Mouse (Mus musculus) cerebral cortex, adult 2 months (tissue): ENCODE measurements around the gene Zc3h18.

ENCODE experiments used
- WGBS: fragments of 180-500 bp; shearing (Covaris S2); methylation state at CpG from one replicate; pipeline ENCODE4 v1.1.7; 2018; 5-methylcytosine and 5-hydroxymethylcytosine counted together

Gene Zc3h18

DNA sequence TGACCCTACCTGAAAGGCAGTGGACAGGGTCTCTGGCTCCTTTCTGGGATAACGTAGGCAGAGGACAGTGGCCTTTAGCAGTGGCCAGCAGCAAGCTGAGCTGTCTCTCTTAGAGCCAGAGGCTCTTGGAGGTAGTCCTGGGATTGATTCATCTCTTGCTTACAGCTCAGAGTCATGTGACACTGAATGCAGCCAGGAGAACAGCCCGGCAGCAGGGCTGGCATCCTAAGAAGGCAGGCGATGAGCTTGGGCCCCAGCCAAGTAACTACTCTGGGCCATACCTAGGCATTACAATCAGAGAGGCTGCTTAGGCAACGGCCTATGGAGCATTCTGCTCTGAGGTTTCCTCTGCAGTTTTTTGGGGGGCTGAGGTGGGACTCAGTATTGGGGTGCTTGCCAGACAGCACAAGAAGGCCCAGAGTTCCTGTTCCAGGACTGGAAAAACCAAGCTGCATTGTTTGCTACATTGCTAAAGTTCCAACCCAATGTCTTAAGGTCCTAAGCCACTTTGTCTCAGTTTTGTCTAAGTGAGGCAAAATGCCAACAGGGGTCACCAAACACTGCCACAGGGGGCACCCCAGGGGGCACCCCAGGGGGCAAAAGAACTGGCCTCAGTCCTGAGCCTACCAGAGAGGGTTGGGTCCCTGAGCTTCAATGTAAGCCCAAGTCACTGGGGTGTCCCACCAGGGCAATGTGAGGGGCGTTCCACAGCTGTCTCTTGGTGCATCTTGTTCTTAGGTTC is 28.4 kb upstream of the Zc3h18 start:
- WGBS: 35% methylated on average over 5 of the region's 5 CpGs

DNA sequence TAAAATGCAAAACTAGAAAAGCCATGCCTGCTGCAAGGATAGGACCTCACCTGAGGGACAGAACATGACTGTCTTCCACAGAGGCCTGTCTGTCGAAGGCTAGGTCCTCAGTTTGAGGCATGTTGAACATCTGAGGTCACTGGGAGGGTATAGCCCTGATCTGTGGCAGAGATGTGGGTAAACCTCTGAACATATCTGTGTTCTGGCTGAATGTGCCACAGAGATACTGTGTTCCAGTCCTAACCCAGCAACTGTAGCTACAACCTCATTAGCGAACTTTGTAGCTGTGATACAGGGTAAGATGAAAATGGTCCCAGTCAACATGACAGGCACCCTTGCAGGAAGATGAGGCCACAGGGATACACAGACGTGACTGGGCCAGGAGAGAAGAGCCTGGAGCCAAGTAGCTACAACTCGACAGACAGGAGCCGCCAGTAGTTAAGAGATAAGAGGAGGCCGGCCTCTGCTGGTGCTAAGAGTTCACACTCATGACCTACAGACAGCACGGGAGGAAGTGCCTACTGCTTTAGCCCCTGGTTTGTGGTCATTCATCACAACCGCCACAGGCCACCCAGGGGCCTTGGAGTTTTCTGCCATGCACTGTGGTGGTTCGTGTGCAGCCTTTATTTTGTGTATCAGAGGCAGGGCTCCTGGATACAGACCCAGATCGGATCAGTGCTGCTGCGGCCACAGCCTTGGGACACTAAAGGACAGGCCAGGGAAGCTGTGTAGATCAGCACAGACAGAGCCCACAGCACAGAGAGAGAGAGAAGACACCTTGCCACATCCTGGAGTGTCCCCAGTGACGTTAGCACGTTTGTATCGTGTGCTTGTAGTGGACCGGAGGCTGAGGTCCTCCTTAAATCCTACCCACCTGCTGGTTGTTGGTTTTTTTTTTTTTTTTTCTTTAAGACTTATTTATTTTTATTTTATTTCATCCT is 26.8 kb upstream of the Zc3h18 start:
- 74% methylated on average over 15 of the region's 15 CpGs for WGBS

DNA sequence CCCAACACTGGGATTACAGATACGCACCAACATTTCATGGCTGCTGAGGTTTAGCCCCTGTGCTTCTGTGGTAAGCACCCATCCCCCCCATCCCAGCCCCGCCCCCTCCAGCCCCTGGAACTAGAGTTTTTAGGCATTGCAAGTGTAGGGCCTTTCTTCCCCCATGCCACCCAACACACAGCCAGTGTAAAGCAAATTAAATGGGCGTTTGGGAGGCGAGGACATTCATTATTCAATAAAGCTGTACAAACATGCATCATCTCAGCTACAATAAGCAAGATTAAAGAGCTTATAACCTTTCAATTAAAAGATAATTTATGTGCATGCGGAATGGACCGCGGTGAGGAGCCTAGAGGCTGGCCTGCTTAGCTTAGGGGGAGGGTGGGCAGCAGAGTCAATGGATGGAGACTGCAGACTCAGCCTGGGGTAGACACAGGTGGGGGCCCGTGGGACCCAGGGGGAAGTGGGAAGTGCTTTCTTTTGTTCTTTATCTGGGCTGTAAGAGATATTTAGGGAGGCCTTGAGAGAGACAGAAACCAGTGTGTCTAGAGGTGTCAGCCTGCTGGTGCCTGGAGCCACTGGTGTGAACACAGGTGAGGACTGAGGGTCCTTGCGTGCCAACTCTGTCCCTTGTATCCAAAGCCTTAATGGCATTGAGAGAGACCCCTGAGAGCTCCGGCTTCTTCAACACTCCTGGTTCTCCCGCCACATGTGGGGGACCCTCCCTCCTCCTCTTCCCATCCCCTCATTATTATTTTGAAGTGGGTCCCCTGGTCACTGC is 25.9 kb upstream of the Zc3h18 start:
- 60% methylated on average over 11 of the region's 11 CpGs for WGBS

DNA sequence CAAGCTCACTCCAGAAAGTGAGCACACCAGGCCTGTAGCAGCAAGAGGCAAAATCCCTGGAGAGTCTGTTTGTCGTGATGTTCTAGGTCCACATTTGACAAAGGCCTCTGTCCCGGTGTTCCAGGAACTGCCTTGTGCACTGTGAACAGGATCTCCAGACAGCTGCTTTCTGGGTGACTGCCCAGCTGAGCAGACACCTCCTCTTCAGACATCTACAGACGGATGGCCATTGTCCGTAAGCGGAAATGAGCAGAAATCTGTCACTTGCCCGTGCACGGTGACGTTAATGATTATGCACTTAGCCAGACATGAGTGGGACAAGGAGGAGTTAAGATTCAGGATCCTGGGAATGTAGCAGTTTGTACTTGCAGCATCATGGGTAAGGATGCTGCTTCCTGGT is 22.3 kb upstream of the Zc3h18 start:
- WGBS: 61% methylated on average over 8 of the region's 8 CpGs

DNA sequence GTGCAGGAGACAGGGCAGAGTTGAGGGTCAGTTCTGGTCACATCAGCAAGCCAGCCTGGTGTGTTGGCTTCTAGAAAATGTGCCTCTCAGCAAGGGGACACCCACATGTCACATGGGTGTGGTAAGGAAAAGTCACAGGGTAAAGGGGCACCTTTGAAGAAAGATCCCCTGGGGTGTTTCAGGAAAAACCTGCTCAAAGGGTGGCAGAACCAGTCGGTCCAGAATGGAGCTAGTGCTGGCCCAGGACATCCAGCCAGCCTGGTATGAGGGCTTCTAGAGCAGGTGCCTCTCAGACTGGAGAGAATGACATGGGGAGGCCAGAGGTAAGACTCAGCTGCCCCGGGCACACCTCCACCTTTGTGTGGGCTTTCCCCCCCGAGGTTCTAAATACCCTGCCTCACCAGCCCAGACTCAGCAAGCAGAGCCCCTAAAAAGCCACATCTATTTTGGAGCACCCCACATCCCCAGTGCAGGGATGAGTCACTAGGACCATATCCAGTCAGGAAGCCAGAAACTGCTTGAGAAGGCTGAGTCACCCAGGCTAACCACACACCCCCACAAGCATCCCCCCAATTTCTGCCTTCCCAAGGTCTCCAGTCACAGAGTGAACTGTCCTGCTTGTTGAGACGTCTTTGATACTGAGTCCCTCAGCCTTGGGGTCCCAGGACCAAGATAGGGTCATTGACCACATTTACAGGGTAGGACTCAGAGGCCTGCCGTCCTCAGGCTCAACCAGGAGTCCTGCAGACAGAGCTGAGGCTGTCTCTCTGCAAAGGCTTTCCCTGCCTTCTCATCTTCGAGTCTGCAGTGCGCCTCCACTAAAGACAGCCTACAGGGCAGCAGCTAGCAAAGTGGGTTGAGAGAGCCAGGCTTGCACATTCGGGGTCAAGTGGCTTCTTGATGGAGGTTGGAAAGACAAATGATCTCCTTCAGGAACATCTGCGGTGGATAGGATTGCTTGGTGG is 20.5 kb upstream of the Zc3h18 start:
- 45% methylated on average over 9 of the region's 9 CpGs for WGBS

DNA sequence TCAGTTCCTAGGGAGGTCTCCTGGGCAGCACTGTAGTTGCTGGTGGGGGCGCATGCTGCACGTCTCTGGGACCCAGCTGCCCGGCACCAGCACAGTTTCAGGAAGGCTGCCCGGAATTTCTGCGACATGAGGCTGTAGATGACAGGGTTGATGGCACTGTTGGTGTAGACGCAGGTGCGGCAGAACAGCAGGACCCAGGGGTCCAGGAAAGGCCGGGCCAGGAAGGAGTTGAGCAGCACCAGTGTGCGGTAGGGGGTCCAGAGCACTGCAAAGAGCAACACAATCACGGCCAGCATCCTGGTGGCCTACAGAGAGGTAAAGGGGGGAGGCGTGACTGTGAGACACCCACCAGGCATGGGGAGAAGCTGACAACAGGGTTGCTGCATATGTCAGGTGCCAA is 19.2 kb upstream of the Zc3h18 start:
- 70% methylated on average over 11 of the region's 11 CpGs for WGBS

DNA sequence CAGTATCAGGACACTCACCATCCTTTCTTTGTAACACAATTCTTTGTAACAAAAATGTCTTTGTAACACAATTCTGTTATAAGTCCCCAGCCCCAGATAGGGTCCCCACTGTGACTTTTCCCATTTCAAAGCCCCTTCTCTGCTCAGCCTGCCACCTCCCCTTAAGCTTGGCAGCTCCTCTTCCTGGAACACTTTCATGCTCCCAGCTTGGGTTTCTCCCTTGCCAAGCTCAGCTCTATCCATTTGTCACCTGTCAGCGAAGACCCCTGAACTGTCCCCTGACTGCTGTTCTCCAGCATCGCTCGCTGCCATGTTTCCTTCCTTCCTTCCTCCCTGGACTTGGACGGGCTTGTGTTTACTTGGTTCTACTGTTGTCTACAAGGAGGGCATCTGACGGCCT is 18.8 kb upstream of the Zc3h18 start:
- 69% methylated on average over 5 of the region's 5 CpGs for WGBS

DNA sequence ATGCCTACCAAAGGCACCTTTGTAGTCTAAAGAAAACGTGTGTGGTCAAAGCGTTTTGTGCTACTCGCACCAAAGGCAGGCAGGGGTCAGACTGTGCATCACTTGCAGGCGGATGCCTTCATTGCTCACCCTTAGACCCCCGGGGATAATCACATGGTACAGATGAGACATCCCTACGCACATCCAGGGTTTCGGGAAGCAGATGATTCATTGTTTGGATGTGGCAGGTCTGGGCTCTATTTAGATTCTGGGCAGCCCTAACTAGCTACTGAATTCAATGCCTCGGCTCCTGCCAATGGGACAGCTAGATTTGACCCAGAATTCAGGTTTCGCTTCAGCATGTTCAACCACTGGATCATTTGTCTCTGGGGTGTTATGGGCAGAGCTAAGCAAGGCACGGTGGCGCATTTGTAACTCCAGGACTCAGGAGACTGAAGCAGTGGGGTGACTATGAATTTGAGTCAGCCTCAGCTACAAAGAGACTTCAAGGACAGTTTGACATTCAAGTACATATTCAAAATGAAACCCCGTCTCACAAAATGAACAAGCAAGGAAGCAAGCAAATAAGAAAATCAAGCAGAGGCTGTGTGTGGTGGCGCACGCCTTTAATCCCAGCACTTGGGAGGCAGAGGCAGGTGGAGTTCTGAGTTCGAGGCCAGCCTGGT is 17.2 kb upstream of the Zc3h18 start:
- 62% methylated on average over 15 of the region's 15 CpGs for WGBS

DNA sequence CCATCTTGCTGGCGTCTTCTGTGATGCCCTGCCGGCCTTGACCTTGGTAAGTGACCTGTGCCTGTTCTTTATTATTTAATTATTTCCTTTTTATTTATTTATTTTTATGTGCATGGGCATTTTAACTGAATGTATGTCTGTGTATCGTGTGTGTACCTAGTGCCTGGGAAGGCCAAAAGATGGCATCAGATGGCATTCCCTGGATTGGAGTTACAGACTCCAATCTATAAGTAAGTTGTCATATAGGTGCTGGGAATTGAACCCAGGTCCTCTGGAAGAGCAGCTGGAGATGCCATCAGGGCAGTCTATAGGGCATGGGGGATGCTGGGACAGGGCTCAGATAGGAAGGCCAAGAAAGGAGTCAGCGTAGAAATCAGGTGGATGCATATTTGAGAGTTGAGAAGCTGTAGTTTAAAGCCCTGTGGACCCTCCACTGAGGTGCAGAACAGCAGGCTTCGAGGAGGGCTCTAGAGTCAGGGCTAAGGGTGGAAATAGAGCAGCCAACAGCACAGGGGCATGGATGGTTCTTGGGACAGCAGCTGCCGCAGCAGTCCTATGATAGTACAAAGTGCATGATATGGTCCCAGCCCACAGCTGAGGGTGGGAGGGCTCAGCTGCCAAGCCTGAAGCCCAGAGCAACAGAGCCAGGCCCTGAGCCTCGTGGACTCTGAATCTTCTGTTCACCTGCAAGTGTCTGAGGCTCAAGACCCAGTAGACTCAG is 15.6 kb upstream of the Zc3h18 start, which contains the start of gene Trhr2:
Gene Trhr2 (minus strand): TSS at position 51 of the 721 bp plus-strand sequence.
- WGBS: 87% methylated on average over 7 of the region's 7 CpGs

DNA sequence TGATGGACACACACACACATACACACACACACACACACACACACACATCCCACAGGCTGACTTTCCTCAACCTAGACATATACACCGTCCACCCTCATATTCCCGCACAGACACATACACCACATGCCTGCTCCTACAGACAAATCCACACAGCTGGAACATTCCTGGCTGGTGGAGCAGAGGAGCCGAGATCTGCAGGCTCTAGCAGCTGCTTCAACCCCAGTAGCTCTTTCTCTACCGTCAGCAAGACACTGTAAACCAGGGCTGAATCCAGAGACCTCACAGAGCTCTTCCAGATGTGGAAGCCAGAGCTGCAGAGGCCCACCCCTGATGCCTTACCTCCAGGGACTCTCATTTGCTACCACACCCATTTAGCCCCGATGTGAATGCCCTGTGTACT is 14.1 kb upstream of the Zc3h18 start:
- 30% methylated on average over 5 of the region's 5 CpGs for WGBS

DNA sequence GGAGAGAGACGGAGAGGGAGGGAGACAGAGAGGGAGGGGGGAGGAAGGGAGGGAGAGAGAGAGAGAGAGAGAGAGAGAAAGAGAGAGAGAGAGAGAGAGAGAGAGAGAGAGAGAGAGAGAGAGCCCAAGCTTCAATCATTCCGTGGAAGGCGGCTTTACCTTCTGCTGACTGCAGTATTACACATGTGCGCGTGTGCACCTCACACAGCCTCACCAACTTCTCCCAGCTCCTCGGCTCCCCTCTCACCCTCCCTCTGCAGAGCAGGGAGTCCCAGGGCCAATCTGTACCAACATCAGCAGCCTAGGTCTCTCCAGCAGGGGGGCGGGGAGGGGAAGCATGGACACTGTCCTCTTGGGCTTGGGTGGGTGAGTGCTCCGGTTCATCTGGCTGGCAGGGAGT is 13.4 kb upstream of the Zc3h18 start:
- WGBS: 31% methylated on average over 8 of the region's 8 CpGs

DNA sequence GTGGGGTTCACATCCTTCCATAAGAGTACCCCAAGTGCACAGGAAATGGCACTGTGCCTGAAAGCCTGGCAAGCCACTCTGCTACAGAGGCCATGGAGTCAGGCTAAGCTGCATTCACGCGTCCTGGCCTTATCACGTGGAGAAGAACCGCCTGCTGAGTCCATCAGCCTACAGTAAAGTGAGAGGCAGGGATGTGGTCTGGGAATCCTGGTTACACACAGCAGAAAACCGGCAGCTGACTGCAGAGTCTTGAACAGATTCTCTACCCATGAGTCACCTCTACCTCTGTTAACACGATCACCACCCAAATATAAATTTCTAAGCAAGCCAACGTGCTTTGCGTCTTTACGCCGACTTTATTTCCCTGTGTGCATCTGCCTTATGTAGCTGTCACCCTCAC is 7.9 kb upstream of the Zc3h18 start:
- WGBS: 58% methylated on average over 10 of the region's 10 CpGs

DNA sequence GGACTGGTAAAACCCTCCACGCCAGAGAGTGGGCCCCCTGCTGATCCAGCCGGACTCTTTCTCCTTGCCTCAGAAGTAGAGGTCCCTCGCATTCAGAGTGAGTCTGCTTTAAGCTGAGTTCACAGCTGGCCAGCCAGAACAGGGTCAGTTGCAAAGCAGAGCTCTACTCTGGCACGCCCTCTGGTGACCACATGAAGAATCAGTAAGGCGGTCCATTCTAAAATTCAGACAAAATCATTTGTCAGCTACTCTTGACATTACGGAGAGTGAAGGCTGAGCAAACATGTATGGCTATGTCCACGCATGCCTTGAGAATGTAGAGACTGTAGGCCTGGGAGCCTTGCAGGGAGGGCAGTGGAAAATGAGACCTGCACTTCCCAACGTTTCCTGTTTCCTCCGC is 6.7 kb upstream of the Zc3h18 start:
- WGBS: 19% methylated on average over 9 of the region's 9 CpGs

DNA sequence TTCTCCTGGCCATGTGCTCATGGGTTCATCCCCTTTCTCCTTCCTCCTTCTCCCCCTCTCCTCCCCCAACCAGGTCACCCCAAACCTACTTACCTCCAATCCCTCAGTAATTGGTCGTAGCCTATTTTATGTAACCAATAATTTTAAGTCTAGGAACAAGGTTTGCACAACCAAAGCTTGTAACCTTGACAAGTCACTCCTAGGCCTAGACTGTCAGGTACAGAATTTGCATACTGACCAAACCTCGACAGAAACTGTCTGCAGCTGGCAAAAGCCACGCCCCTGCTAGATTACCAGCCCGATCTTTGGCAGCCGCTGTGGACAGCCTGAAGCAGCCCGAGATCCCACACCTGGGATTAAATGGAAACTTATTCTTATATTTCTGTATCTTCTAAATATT is 4.7 kb upstream of the Zc3h18 start:
- 76% methylated on average over 6 of the region's 6 CpGs for WGBS

DNA sequence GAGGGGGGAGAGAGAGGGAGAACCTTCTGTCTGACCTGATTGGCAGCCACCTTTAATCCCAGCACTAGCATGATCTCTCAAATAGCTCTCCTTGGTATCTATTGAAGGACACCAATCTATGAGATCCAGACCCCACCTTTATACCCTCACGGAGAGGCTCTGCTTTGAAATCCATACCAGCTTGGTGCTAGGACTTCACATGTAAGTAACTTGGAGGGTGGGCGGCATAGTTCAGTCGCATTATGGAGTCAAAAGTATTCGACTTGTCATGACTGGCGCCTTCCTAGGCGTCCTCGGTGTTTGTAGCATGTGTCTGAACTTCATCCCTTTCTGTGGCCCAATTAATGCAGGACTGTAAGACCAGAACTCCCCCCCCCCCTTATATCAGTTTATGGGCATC is 1.1 kb upstream of the Zc3h18 start:
- WGBS: 77% methylated on average over 7 of the region's 7 CpGs

DNA sequence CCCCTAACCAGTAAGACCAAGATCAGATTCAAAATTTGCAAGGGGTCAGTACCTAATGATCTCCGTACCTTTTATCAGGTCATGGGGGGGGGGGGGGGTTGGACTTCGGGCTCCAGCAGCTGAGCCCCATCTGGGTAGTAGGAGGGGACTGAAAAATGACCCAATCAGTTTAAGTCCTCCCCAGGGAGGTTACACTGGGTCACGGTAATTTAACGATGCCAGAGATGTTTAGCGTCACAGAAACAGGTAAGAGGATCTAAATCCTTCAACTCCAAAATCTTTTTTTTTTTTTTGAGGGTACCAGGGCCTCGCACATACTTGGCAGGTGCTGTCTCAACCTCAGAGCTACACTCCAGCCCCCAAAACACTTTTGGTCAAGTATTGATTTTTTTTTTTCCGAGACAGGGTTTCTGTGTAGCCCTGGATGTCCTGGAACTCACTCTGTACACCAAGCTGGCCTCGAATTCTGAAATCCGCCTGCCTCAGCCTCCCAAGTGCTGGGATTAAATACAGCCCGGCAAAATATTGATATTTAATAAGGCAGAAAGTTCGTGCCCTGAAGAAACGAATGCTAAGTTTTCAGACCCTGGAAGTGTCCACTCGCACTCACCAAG is 551 bp upstream of the Zc3h18 start:
- WGBS: 24% methylated on average over 13 of the region's 13 CpGs

DNA sequence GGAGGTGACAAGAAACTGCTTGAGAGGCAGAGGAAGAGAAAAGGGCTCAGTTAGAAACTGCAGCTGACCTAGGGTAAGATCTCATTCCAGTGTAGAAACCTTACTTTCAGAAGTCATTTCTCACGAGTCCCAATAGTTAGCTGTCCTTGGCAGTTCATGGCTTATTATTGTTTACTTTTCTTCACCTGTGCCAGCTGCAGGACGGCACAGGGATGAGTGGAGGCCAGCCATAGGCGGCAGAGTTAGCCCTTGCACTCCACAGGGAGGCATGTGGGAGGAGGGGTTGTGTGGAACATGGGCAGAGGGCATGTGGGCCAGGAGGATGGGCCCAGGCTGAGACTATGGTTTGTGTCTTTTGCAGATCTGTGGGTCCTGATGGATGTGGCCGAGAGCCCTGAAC is 6.6 kb downstream of the Zc3h18 start:
- 79% methylated on average over 4 of the region's 4 CpGs for WGBS

DNA sequence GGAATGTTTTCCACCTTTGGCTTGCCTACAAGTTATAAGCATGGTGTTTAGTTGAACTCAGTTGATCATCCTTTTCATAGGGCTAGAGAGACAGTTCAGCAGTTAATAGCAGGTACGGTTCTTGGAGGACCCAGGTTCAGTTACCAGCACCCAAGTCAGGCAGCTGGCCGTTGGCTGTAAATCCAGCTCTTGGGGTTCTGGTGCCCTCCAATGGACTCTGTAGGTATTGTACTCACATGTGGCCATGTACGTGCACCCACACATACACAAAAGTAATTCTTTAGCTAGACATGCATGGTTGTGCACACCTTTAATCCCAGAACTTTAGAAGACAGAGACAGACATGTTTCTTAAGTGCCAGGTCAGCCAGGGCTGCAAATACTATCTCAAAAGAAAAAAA is 12.9 kb downstream of the Zc3h18 start:
- WGBS: 87% methylated on average over 3 of the region's 3 CpGs

DNA sequence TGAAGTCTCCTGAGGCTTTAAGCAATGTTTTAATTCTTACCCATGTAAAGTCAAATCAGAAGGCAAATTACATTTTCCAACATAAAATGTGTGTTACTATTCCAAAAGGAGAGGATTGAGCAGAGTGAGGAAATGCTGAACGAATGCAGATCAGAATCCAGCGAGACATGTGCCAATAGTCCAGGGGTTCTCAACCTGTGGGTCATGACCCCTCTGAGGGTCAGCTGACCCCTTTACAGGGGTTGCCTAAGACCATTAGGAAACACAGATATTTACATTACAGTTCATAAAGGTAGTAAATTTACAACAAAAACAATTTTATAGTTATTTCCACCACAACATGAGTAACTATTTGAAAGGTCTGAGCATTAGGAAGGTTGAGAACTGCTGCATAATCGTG is 14.3 kb downstream of the Zc3h18 start:
- WGBS: 80% methylated on average over 3 of the region's 3 CpGs
